Mouse (Mus musculus) bone marrow, adult 2 months (tissue): Measurements from ENCODE around the gene Pcdh9. TPM values are rescaled to one million over a fixed set of nuclear protein-coding genes. Genes with fewer than 3 reads are reported as not detected.

Source experiments
- H3K27ac ChIP-seq: fragments of 200-500 bp; 2 replicates; pipeline ENCODE4 v1.5.1; 2012; ENCODE audit warnings: low read depth, mild to moderate bottlenecking, control low read depth, inconsistent platforms, low read length; ENCODE audit not compliant: control insufficient read depth, poor library complexity, insufficient read depth
- H3K4me1 ChIP-seq: fragments of 200-500 bp; 2 replicates; pipeline ENCODE4 v1.6.1; 2011; ENCODE audit warnings: low read length; ENCODE audit not compliant: control insufficient read depth, insufficient read depth
- H3K4me3 ChIP-seq: fragments of 200-500 bp; replicated peaks from 2 replicates; pipeline ENCODE3; 2011; ENCODE audit warnings: mild to moderate bottlenecking, low read depth, low read length, control low read depth; ENCODE audit not compliant: control insufficient read depth
- CTCF ChIP-seq: fragments of 200-500 bp; IDR thresholded peaks from 2 replicates; pipeline ENCODE4 v1.5.1; 2011; ENCODE audit warnings: low read length, control low read depth; ENCODE audit not compliant: control insufficient read depth, insufficient read depth
- POLR2A ChIP-seq: fragments of 200-500 bp; IDR thresholded peaks from 2 replicates; pipeline ENCODE4 v1.6.1; 2011; ENCODE audit warnings: low read depth, mild to moderate bottlenecking, control low read depth, low read length, borderline replicate concordance; ENCODE audit not compliant: control insufficient read depth
- WGBS: fragments of 180-500 bp; shearing (Covaris S2); methylation state at CpG from one replicate; pipeline ENCODE4 v1.1.7; 2018; 5-methylcytosine and 5-hydroxymethylcytosine counted together
- polyA plus RNA-seq: library from polyadenylated mRNA; stranded (reverse); fragments of >200 nt; gene quantifications from 2 replicates; pipeline ENCODE4 v1.2.4, GENCODE M21; 2011; ENCODE audit warnings: low replicate concordance; ENCODE audit not compliant: missing spikeins, insufficient read depth, insufficient read length

The Pcdh9 gene
- polyA plus RNA-seq, 1 experiment: 1.8 TPM

GRCm38 (mm10) chr14:93725798-93726197 lies 164.7 kb downstream of the Pcdh9 start:
- Histone ChIP-seq H3K27ac (no peak overlapping the region), H3K4me3 (no peak overlapping the region), H3K4me1 (no peaks in the 10 kb centered on the region)
- 50% methylated on average over 1 of the region's 1 CpGs for WGBS
- TF ChIP-seq CTCF (no peak), POLR2A (no peak)

DNA sequence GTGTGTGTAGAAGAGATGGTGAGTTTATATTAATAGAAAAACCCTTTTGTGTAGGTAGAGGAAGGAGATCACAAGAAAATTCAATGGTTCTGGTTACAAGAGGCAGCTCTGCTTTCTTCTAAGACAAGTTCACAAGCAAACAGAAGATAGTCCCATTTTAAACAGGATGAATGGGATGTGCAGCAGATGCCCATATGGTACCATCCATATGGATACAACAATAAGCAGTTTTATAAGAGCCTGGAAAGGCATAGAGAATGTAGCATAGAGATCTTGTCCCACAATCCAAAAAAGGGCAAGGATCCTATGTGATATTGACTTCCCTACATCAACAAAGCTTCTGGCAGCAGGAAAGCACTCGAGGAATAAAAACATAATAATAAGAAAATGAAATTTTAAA lies 171.3 kb downstream of the Pcdh9 start:
- TF ChIP-seq CTCF (no peak), POLR2A (no peak)
- 58% methylated on average over 1 of the region's 1 CpGs for WGBS

GRCm38 (mm10) chr14:93713250-93713935 lies 177.1 kb downstream of the Pcdh9 start:
- no peak overlapping the region for H3K4me3 ChIP-seq
- no peaks in the 10 kb centered on the region for H3K4me1 ChIP-seq
- no peak overlapping the region for H3K27ac ChIP-seq
- 80% methylated on average over 12 of the region's 12 CpGs for WGBS
- TF ChIP-seq POLR2A (no peak), CTCF (no peak)

More for the DNA sequence above, 171.3 kb downstream of the Pcdh9 start:
- H3K4me1 ChIP-seq: no peaks in the 10 kb centered on the region
- H3K4me3 ChIP-seq: no peak overlapping the region
- H3K27ac ChIP-seq: no peak overlapping the region

- no peaks in the 10 kb centered on the region for H3K4me1 ChIP-seq
- H3K4me3 ChIP-seq: no peak overlapping the region
- TF ChIP-seq CTCF (no peak), POLR2A (no peak)
- 67% methylated on average over 3 of the region's 3 CpGs for WGBS
- H3K27ac ChIP-seq: no peak overlapping the region
These were observed 181.8 kb downstream of the Pcdh9 start for GRCm38 (mm10) chr14:93708651-93709050.

DNA sequence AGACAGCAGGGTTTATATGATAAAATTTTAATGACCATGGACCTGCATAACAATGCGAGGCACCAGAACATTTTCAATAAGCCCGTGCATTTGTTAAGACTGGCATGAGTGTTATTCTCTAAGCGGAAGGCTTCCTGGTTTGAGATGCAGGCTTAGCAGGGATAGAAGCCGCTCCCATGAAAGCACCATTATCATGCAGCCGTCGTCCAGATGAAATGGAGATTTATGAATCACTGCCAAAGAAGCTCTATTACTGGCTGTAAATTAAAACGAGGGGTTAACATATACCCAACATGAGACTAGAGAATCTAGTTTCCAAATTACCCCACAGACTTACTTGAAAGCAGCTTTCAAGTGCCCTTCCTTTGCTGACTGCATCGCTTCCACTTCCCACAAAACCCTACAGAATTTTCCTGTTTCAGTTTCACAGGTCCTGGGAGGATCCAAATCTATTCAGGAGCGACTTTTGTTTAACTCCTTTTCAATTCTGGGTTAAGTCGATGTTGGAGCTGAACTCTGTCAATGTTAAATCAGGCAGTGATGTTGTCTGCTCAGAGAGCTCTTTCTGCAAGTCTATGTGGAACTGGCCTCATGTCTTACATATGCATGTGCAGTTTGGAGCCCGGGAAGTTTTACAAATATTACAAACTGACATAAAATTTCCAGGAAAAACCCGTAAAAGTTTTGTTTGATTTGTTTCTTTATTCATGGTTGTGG lies 188.9 kb downstream of the Pcdh9 start:
- Histone ChIP-seq H3K27ac (no peak overlapping the region), H3K4me1 (no peaks in the 10 kb centered on the region), H3K4me3 (no peak overlapping the region)
- TF ChIP-seq CTCF: no peak
- no peak for TF ChIP-seq POLR2A
- WGBS: 64% methylated on average over 12 of the region's 12 CpGs

DNA sequence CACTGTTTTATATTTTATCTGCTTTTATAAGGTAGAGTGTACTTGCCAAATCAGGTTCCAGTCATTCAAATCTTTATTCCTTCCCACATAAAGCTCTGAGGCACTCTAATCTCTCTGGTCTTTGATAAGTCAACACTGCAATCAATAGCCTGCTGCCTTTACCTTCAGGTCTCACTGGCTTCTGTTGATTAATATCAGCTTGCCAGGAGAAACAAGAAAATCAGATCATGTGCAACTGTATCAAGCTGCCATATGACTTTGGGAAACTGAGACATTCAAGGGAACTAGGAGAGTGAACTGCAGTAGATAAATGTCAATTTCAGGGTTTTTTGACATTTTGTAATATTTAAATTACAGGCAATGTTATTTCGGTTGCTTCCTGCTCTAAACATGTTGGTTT lies 189.6 kb downstream of the Pcdh9 start:
- Histone ChIP-seq H3K4me1 (no peaks in the 10 kb centered on the region), H3K27ac (no peak overlapping the region), H3K4me3 (no peak overlapping the region)
- no peak for TF ChIP-seq POLR2A
- no peak for TF ChIP-seq CTCF
- WGBS: 88% methylated on average over 1 of the region's 1 CpGs

DNA sequence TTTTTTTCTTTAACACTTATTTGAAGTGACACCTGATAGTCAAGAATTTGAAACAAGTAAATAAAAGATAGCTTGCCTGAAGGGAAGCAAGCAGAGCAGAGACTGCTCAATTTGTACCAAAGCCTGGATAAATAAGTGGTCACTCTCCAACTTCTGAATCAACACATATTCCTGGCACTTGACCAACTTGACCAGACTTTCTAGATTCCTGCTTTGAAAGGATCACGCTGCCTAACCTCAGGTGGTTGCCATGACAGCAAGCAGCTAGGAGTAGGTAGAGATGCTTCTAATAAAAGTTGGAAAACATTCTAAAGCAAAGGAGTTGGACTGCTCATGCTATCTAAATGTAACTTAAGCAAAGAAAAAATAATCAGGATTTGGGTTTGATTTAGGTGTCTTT lies 205.8 kb downstream of the Pcdh9 start:
- 75% methylated on average over 1 of the region's 1 CpGs for WGBS
- Histone ChIP-seq H3K4me3 (no peak overlapping the region), H3K27ac (no peak overlapping the region), H3K4me1 (no peaks in the 10 kb centered on the region)
- TF ChIP-seq CTCF (no peak), POLR2A (no peak)

- no peaks in the 10 kb centered on the region for H3K4me1 ChIP-seq
- TF ChIP-seq CTCF: no peak
- TF ChIP-seq POLR2A: no peak
- H3K4me3 ChIP-seq: no peak overlapping the region
- H3K27ac ChIP-seq: no peak overlapping the region
- WGBS: 73% methylated on average over 5 of the region's 5 CpGs
These were observed 215.0 kb downstream of the Pcdh9 start for GRCm38 (mm10) chr14:93675273-93676068.
